Comparison of ENCODE assay signal across 24 mouse cellular contexts in genomic region chr3:3349634-3350033, GRCm38 (mm10).
"Had no signal": no experiment of that assay in that cellular context is flagged by ENCODE, and none has a peak within 500 bp of the region (broad histone marks: within the 10 kb centered on the region; RNA-seq: fewer than 3 reads in every experiment).

No protein-coding gene starts in this region.

- H3K4me1 ChIP-seq: limb, embryonic 12.5 days; limb, embryonic 15.5 days; lung, embryonic 15.5 days; midbrain, embryonic 12.5 days; midbrain, embryonic 15.5 days; neural tube, embryonic 12.5 days; neural tube, embryonic 15.5 days had no signal

- H3K27me3 ChIP-seq: limb, embryonic 12.5 days; limb, embryonic 15.5 days; lung, embryonic 15.5 days; midbrain, embryonic 12.5 days; midbrain, embryonic 15.5 days; neural tube, embryonic 12.5 days; neural tube, embryonic 15.5 days had no signal

- H3K9ac ChIP-seq: limb, embryonic 12.5 days; limb, embryonic 15.5 days; liver, embryonic 14.5 days; liver, postnatal 0 days; lung, embryonic 15.5 days; midbrain, embryonic 12.5 days; midbrain, embryonic 15.5 days; neural tube, embryonic 12.5 days; neural tube, embryonic 15.5 days had no signal

- H3K4me3 ChIP-seq: left cerebral cortex, adult 2 months; limb, embryonic 12.5 days; limb, embryonic 15.5 days; lung, embryonic 15.5 days; midbrain, embryonic 12.5 days; midbrain, embryonic 15.5 days; neural tube, embryonic 12.5 days; neural tube, embryonic 15.5 days had no signal

- H3K27ac ChIP-seq: left cerebral cortex, adult 2 months; limb, embryonic 12.5 days; limb, embryonic 15.5 days; liver, embryonic 14.5 days; lung, embryonic 15.5 days; midbrain, embryonic 12.5 days; midbrain, embryonic 15.5 days; neural tube, embryonic 12.5 days; neural tube, embryonic 15.5 days; stomach, postnatal 0 days had no signal

- DNase-seq: kidney, adult 2 months; kidney, postnatal 10 days; kidney, postnatal 36 days; layer of hippocampus, postnatal 36 days; left cerebral cortex, postnatal 4 days; liver, postnatal 0 days; lung, postnatal 10 days; lung, postnatal 4 days; right cerebral cortex, adult 18-20 months; right cerebral cortex, postnatal 14 days; right cerebral cortex, postnatal 4 days; thymus, adult 2 months; thymus, postnatal 14 days had no signal

- H3K9me3 ChIP-seq: limb, embryonic 15.5 days; lung, embryonic 15.5 days; midbrain, embryonic 15.5 days; neural tube, embryonic 15.5 days had no signal

- H3K4me2 ChIP-seq: limb, embryonic 12.5 days; limb, embryonic 15.5 days; liver, embryonic 11.5 days; lung, embryonic 15.5 days; midbrain, embryonic 12.5 days; midbrain, embryonic 15.5 days; neural tube, embryonic 12.5 days; neural tube, embryonic 15.5 days had no signal

- H3K36me3 ChIP-seq: limb, embryonic 12.5 days; limb, embryonic 15.5 days; lung, embryonic 15.5 days; midbrain, embryonic 12.5 days; midbrain, embryonic 15.5 days; neural tube, embryonic 12.5 days; neural tube, embryonic 15.5 days had no signal

- ATAC-seq: liver, postnatal 0 days; midbrain, embryonic 15.5 days had no signal
